Mouse (Mus musculus): ENCODE measurements around the gene Pld1.

The Pld1 gene

DNA sequence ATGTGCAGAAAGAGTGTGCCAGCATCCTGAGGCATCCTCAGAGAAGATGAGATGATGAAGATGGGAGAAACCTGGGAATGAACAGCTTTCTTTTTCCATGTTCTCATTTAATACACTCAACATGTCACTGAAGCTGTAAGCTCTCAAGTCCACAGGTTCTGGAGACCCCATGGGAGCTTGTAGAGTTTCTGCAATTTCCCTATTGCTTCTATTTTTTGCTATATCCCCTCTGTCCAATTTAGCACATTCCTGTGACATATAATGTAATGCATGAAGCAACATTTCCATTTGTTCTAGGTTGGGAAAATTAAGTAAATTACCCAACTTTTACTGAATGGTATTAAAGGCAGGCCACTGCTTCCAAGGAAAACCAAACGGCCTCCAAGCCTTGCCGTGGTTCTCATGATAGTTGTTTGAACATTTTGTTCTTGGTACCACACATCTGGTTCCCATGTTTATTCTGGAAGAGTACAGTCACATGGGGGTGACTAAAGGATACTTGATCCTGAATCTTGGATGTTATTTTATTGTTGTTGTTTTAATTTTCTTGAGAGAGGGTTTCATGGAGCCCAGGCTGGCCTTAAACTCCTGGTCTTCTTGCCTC lies 52.7 kb downstream of the Pld1 start:
- WGBS: 80% methylated on average over 2 of the region's 2 CpGs

DNA sequence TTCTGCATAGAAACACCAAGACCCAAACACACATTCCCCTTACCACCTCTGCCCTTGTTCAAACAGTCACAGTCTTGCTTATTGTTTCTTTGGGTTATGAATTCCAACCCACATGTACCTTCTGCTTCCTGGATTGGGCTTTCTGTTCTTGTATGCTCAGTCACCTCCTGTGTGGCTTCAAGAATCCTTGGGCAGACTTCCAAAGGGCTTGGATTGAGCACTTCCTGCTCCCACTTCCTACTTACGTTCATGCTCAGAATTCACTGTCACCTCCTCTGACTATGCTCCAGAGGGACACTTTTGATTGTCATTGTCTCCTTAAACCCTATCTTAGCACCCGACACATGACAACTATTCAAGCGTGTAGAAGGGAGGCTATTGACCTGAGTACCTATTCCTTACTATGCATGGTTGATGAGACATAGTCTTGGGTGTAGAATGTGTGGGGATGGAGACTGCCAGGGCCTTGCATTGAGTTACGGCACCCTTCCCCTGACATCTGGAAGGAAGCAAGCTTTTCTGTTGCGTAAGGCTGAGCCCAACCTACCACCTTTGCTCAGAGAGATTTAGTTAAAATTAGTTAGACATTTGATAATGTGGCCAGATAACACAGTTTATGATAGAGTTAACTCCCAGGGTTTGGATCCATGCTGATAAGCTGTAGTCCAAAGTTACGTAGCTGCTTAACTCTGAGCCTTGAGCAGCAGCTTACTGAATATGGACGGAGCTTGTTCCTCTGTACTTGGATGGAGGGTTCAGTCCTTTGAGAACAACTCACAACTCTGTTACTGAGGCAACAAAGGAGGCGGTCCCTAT lies 55.9 kb downstream of the Pld1 start:
- 84% methylated on average over 8 of the region's 8 CpGs for WGBS

DNA sequence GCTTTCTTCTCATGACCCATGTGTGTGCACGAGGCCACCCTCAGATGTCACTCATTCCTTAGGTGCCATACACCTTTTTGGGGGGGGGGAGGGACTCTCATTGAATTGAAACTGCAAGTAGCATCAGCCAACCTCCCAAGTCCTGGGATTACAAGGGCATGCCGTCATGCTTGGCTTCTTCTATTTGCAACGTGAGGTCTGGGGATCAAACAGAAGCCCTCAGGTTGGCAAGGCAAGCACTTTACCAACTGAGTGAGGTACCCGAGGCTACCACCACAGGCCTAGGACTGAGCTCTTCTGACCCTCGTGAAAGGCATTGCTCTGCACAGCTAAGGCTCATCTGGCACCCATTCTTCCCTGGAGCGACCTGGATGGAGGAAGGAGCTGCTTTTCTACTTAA lies 65.8 kb downstream of the Pld1 start:
- WGBS: 82% methylated on average over 6 of the region's 6 CpGs

DNA sequence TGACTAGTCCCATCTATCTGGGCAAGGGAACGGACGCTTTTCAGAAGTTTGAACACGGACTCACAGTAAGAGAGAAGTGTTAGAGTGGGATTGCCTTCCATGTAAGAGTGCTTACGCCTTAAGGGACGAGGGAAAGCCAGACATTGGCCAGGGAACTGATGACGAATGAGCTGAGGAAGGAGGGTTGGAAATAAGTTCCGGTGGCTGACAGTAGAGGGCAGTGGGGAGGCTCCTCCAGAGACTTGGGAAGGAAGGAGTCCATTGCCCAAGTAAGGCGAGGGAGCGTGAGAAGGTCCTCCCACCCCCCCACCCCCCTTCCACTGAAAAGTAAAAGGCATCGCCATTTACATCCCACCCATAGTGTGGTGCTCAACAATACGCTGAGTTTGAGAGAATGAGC lies 69.2 kb downstream of the Pld1 start:
- WGBS: 91% methylated on average over 11 of the region's 11 CpGs

- 75% methylated on average over 4 of the region's 4 CpGs for WGBS
These were observed 69.9 kb downstream of the Pld1 start for GRCm38 (mm10) chr3:28008369-28008768.

DNA sequence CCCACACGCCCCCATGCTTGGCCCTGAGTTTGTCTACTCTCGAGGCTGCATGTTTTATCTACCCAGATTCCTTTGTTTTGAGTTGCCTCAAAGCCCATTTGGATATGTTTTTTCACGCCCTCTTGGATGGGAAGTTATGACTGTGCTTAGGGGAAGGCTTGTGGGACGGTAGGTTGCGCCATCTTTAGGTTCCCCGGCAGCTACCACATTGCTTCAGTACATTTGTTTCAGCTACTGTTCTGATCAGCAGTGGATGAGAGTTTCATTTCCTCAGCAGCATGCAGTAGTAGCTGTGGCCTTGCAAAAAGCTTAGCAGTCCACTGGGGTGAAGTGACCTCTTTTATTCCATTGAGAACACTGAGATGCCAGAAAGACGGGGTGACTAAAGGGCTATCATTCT lies 73.7 kb downstream of the Pld1 start:
- WGBS: 75% methylated on average over 7 of the region's 7 CpGs

DNA sequence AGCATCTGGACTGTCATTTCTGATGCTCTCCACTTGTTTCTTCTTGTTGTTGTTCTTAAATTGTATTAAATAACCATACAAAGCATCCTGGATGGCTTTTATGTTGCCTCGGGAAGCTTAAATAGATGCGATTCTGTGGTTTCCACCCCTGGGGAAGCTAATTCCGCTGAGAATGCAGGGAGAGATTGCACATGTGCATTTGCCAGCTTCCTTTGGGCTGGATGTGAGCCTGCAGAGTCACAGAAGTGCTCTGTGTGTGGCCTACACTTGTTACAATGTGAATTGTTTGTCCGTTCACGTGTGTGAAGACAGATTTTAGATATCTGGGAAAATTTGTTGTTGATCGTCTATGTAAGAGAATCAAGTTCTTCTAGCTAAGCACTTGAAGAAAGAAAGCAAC lies 74.9 kb downstream of the Pld1 start:
- WGBS: 56% methylated on average over 6 of the region's 6 CpGs

DNA sequence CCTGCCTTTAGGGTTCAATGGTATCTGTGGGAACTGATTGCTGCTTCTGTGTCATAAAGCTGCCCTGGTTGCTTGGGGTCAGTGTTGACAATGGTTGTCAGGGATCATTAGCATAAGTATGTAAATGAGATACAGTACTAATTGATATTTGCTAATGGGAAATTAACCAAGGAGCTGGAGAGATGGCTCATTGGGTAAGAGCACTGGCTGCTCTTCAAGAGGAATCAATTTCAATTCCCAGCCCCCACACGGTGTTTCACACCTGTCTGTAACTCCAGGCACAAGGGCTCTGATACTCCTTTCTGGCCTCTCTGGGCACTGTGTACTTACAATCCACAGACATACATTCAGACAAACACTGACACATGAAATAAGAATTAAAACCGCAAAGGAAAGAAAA lies 78.5 kb downstream of the Pld1 start:
- 78% methylated on average over 2 of the region's 2 CpGs for WGBS

DNA sequence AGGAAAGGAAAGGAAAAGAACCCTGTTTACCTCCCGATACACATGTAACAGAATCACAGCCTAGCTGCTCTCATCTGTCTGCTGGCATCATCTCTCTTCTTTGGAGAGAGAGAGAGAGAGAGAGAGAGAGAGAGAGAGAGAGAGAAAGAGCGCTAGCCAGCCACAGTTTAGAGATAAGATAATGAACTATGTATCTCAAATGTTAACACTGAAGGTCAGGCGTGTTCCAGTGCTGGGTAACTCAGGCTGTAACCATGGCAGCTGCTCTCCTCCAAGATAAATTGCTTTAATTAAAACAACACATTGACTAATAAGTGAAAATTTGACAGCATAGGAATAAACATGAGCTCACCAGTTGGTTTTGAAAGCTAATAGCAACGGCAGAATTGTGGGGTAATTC lies 81.2 kb downstream of the Pld1 start:
- 75% methylated on average over 4 of the region's 4 CpGs for WGBS

- WGBS: 94% methylated on average over 2 of the region's 2 CpGs
These were observed 81.9 kb downstream of the Pld1 start for GRCm38 (mm10) chr3:28020404-28020803.

DNA sequence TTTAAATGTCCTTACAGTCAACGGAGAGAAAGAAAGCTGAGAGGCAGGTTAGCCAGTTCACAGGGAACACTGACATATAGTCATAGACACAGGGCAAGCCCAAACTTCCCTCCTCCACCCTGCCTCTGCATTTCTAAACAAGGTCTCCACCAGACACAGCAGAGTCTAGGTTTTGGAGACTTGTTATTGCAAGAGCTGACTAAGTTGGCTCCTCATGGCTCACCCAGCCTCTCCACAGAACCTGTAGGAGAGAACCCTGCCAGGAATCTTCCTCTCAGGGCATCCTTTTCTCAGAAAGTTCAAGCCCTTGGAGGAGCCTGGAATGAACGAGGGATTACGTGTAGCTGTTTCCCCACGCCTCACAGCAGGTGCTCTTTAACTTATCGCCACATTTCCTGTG lies 83.7 kb downstream of the Pld1 start:
- WGBS: 86% methylated on average over 5 of the region's 5 CpGs

DNA sequence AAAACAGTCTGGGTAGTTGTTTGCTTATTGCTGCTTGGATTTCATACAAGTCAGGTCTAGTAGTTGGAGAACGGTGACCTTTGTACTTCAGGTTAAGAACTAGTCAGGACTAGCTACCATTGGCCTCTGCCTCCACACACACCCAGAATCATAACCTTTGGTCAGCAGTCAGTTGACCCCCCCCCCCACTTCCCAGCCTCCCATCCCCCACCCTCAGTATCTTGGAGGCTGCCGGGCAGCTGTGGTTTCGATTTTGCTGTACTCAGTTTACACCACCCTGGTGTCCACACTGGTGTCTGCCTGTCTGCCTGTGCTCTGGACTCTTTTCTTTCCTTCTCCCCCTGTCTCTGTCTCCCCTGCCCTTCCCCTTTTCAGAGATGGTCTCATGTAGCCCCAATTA lies 88.4 kb downstream of the Pld1 start:
- WGBS: 80% methylated on average over 3 of the region's 3 CpGs

GRCm38 (mm10) chr3:28028456-28028855 lies 90.0 kb downstream of the Pld1 start:
- WGBS: 87% methylated on average over 10 of the region's 10 CpGs

GRCm38 (mm10) chr3:28030860-28031259 lies 92.4 kb downstream of the Pld1 start:
- 85% methylated on average over 5 of the region's 5 CpGs for WGBS

DNA sequence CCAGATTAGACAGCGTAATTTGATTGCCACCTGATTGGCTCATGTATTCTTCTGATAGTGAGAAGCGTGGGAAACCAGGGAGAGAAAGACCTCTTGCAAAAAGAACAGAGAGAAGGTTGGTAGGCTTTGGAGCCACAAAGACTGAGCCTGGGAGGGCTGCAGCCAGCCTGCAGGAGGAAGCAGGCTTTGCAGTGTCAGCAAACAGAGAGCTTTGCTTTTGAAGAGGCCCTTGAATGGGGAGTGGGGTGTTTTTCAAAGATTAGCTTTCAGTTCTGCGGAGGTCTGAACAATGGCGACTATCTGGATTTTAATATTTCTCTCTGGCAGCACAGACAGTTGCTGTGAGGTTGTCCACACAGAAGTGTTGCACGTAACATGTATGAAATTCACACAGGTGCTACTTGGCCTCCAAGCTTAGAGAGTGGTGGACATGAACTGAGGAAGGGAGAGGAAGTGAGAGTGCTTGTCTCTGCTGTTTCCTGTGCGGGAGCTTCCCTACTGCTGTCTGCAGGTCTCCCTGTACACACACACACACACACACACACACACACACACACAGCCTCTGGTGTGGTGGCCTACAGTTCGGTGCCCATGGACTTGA lies 93.2 kb downstream of the Pld1 start:
- WGBS: 69% methylated on average over 7 of the region's 7 CpGs

DNA sequence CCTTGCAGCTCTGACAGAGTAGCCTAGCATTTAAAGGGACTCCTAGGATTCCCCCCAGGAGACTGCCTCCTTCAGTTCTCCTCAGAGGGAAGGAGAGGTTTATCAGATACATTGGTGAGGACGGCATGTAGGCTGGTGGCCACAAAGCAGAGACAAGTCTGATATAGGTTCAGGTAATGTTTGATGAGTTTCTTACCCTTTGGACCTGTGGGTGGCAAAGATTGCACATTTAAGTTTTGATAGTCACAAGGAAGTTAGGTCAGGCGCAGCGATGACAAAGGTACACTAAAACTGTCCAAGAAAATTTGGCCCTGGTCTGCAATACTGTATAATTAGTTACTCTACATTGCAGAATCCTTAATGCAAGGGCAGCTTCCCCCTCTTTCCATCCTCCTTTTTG lies 95.4 kb downstream of the Pld1 start:
- WGBS: 93% methylated on average over 3 of the region's 3 CpGs

- 60% methylated on average over 5 of the region's 5 CpGs for WGBS
These were observed 96.3 kb downstream of the Pld1 start for GRCm38 (mm10) chr3:28034707-28035333.

DNA sequence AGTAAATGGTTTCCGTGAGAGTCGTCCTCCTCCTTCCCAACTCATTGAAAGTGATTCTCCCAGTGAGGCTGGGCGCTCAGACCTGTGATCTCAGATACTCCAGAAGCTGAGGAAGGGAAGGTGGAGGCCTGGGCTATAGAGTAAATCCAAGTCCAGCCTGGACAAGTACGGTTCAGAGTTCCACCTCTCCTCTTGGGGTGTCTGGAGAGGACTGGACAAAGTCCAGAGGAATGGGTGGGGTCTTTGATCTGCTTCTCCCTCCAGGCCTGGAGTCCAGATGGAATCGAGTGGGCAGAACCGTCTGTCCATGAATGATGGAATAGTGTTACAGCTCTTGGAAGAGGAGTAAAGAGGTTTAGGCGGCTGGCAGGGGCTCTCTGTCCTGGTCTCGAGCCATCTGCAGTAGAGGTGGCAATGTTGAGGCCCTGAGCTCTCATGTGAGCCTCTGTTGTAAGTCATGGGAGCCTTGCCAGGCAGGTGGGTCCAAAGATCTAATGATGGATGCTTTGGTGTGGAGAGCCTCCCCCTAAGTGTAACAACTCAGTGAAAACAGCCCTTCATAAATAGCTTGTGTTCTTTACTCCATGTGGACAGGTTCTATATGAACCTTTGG lies 98.9 kb downstream of the Pld1 start:
- WGBS: 54% methylated on average over 8 of the region's 8 CpGs

GRCm38 (mm10) chr3:28038106-28038505 lies 99.6 kb downstream of the Pld1 start:
- WGBS: 81% methylated on average over 2 of the region's 2 CpGs

GRCm38 (mm10) chr3:28039760-28040159 lies 101.3 kb downstream of the Pld1 start:
- WGBS: 51% methylated on average over 1 of the region's 1 CpGs

GRCm38 (mm10) chr3:28041236-28041635 lies 102.7 kb downstream of the Pld1 start:
- WGBS: 93% methylated on average over 8 of the region's 8 CpGs

DNA sequence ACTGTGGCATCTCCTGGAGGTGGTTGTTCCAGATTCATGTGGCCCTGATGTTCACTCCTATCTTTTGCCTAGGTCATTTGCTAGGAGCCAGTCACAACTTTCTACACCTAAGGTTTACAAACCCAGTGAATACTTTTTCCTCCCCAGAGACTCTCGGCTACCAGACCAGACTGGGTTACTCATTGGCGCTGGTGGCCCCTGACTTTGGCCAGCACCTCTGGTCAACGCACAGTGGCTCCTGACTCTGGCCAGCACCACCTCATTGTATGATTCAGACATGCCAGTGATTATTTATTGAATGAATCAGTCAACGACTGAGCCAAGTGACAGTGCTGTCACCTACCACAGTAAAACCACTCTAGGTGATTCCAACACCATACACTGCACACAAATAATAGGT lies 103.9 kb downstream of the Pld1 start:
- WGBS: 97% methylated on average over 4 of the region's 4 CpGs
